Mouse (Mus musculus) stomach, embryonic 14.5 days (tissue): ENCODE measurements at regions not wholly inside any gene's neighbourhood (a gene's known extent, or its start where the extent isn't known, plus 50 kb on each side); places are given as distances from the start of the nearest gene placed in this dataset.

Experiments used
- ATAC-seq: fragments of 200-750 bp; cut with Nextera tagmentation; 2 replicates; pipeline ENCODE4 v1.8.0; 2017; ENCODE audit warnings: low read depth, moderate TSS enrichment; ENCODE audit not compliant: insufficient number of reproducible peaks, insufficient read depth, low FRiP score
- H3K27ac ChIP-seq: fragments of 300-500 bp; sonication (generic); 2 replicates; pipeline ENCODE4 v1.5.1; 2014; ENCODE audit warnings: mild to moderate bottlenecking, low read length, moderate library complexity, mixed read lengths
- H3K27me3 ChIP-seq: fragments of 300-500 bp; sonication (generic); 2 replicates; pipeline ENCODE4 v1.6.1; 2014; ENCODE audit warnings: low read length, control low read depth, mixed read lengths; ENCODE audit not compliant: control insufficient read depth, insufficient read depth
- H3K36me3 ChIP-seq: fragments of 300-500 bp; sonication (generic); 2 replicates; pipeline ENCODE4 v1.6.1; 2014; ENCODE audit warnings: mild to moderate bottlenecking, control low read depth, low read length, moderate library complexity, mixed read lengths; ENCODE audit not compliant: control insufficient read depth, insufficient read depth
- H3K4me1 ChIP-seq: fragments of 300-500 bp; sonication (generic); 2 replicates; pipeline ENCODE4 v1.6.1; 2014; ENCODE audit warnings: low read length, control low read depth, mixed read lengths; ENCODE audit not compliant: control insufficient read depth, insufficient read depth
- H3K4me2 ChIP-seq: fragments of 300-500 bp; sonication (generic); replicated peaks from 2 replicates; pipeline ENCODE4 v1.6.1; 2014; ENCODE audit warnings: low read depth, low read length, control low read depth
- H3K4me3 ChIP-seq: fragments of 300-500 bp; sonication (generic); 2 replicates; pipeline ENCODE4 v1.5.1; 2014; ENCODE audit warnings: low read depth, low read length, control low read depth
- H3K9ac ChIP-seq: fragments of 300-500 bp; sonication (generic); replicated peaks from 2 replicates; pipeline ENCODE4 v1.6.1; 2014; ENCODE audit warnings: low read depth, mild to moderate bottlenecking, control low read depth, low read length, moderate library complexity, mixed read lengths
- H3K9me3 ChIP-seq: fragments of 300-500 bp; sonication (generic); 2 replicates; pipeline ENCODE4 v1.6.1; 2016; ENCODE audit warnings: low read depth, low read length, control low read depth; ENCODE audit not compliant: control insufficient read depth
- WGBS: fragments of 180-500 bp; shearing (Covaris S2); extraction: QIAGEN DNeasy Blood & Tissue Kit; methylation state at CpG from one replicate; pipeline ENCODE4 v1.1.7; 2014; 5-methylcytosine and 5-hydroxymethylcytosine counted together

GRCm38 (mm10) chr6:100483084-100483810 is 187.7 kb downstream of the Shq1 start:
- H3K36me3 ChIP-seq, result no peaks in the 10 kb centered on the region
- WGBS, result 5% methylated on average over 14 of the region's 14 CpGs
- no peak overlapping the region for H3K9ac ChIP-seq
- H3K4me3 ChIP-seq, result no peak overlapping the region
- ATAC-seq, result no peak
- no peaks in the 10 kb centered on the region for H3K27me3 ChIP-seq
- H3K4me2 ChIP-seq, result peak overlapping the region; percentile 8; the same call in 1 of the 2 replicates
- H3K4me1 ChIP-seq, result peaks cover 9% of the 10 kb centered on the region; the same call in 1 of the 2 replicates
- peaks cover 9% of the 10 kb centered on the region; the same call in 1 of the 2 replicates for H3K9me3 ChIP-seq
- H3K27ac ChIP-seq, result no peak overlapping the region

- H3K4me2 ChIP-seq, result peak overlapping the region; percentile 8; the same call in 1 of the 2 replicates
These were observed 188.4 kb downstream of the Shq1 start for GRCm38 (mm10) chr6:100482572-100482971.

GRCm38 (mm10) chr6:100480525-100480924 is 190.4 kb downstream of the Shq1 start:
- no peak for ATAC-seq
- H3K9me3 ChIP-seq, result peaks cover 5% of the 10 kb centered on the region; the same call in 1 of the 2 replicates
- no peaks in the 10 kb centered on the region for H3K27me3 ChIP-seq
- 86% methylated on average over 3 of the region's 3 CpGs for WGBS
- peaks cover 9% of the 10 kb centered on the region; the same call in 1 of the 2 replicates for H3K4me1 ChIP-seq
- no peak overlapping the region for H3K4me2 ChIP-seq
- no peaks in the 10 kb centered on the region for H3K36me3 ChIP-seq
- H3K27ac ChIP-seq, result no peak overlapping the region
- no peak overlapping the region for H3K4me3 ChIP-seq
- no peak overlapping the region for H3K9ac ChIP-seq

More at GRCm38 (mm10) chr6:100482572-100482971, 188.4 kb downstream of the Shq1 start:
- H3K4me3 ChIP-seq, result no peak overlapping the region
- peaks cover 9% of the 10 kb centered on the region; the same call in 1 of the 2 replicates for H3K9me3 ChIP-seq
- no peaks in the 10 kb centered on the region for H3K27me3 ChIP-seq
- no peak overlapping the region for H3K9ac ChIP-seq
- H3K36me3 ChIP-seq, result no peaks in the 10 kb centered on the region
- H3K27ac ChIP-seq, result no peak overlapping the region
- H3K4me1 ChIP-seq, result peaks cover 9% of the 10 kb centered on the region; the same call in 1 of the 2 replicates
- ATAC-seq, result no peak
- WGBS, result 21% methylated on average over 7 of the region's 7 CpGs

GRCm38 (mm10) chr6:100479881-100480280 is 191.1 kb downstream of the Shq1 start:
- Histone ChIP-seq H3K4me2 (no peak overlapping the region), H3K27ac (no peak overlapping the region), H3K4me1 (peaks cover 9% of the 10 kb centered on the region; the same call in 1 of the 2 replicates), H3K9ac (no peak overlapping the region), H3K27me3 (no peaks in the 10 kb centered on the region), H3K4me3 (no peak overlapping the region), H3K36me3 (no peaks in the 10 kb centered on the region), H3K9me3 (no peaks in the 10 kb centered on the region)
- 47% methylated on average over 6 of the region's 6 CpGs for WGBS
- ATAC-seq, result no peak

- H3K27ac ChIP-seq, result no peak overlapping the region
- 85% methylated on average over 4 of the region's 4 CpGs for WGBS
- H3K4me3 ChIP-seq, result no peak overlapping the region
- H3K4me2 ChIP-seq, result no peak overlapping the region
- H3K4me1 ChIP-seq, result peaks cover 9% of the 10 kb centered on the region; the same call in 1 of the 2 replicates
- H3K9ac ChIP-seq, result no peak overlapping the region
- no peak for ATAC-seq
- H3K9me3 ChIP-seq, result no peaks in the 10 kb centered on the region
- no peaks in the 10 kb centered on the region for H3K27me3 ChIP-seq
- H3K36me3 ChIP-seq, result no peaks in the 10 kb centered on the region
These were observed 191.5 kb downstream of the Shq1 start for GRCm38 (mm10) chr6:100479455-100479854.

- H3K4me2 ChIP-seq, result no peak overlapping the region
- H3K36me3 ChIP-seq, result no peaks in the 10 kb centered on the region
- no peak overlapping the region for H3K9ac ChIP-seq
- no peak overlapping the region for H3K27ac ChIP-seq
- 69% methylated on average over 6 of the region's 6 CpGs for WGBS
- no peaks in the 10 kb centered on the region for H3K4me1 ChIP-seq
- ATAC-seq, result no peak
- H3K4me3 ChIP-seq, result no peak overlapping the region
- no peaks in the 10 kb centered on the region; the same call in 1 of the 2 replicates for H3K9me3 ChIP-seq
- H3K27me3 ChIP-seq, result no peaks in the 10 kb centered on the region
These were observed 189.5 kb upstream of the Rybp start for GRCm38 (mm10) chr6:100476550-100477366.

GRCm38 (mm10) chr6:100475341-100475955 is 188.2 kb upstream of the Rybp start:
- Histone ChIP-seq H3K4me2 (no peak overlapping the region), H3K9ac (no peak overlapping the region), H3K9me3 (no peaks in the 10 kb centered on the region; the same call in 1 of the 2 replicates), H3K4me1 (no peaks in the 10 kb centered on the region), H3K36me3 (no peaks in the 10 kb centered on the region), H3K4me3 (no peak overlapping the region), H3K27me3 (no peaks in the 10 kb centered on the region), H3K27ac (no peak overlapping the region)
- WGBS, result 81% methylated on average over 4 of the region's 4 CpGs
- no peak for ATAC-seq

- WGBS, result 77% methylated on average over 9 of the region's 9 CpGs
- no peak overlapping the region for H3K4me3 ChIP-seq
These were observed 187.0 kb upstream of the Rybp start for GRCm38 (mm10) chr6:100474326-100474725.

More at GRCm38 (mm10) chr6:100474326-100474725, 187.0 kb upstream of the Rybp start:
- no peaks in the 10 kb centered on the region for H3K27me3 ChIP-seq
- H3K9me3 ChIP-seq, result no peaks in the 10 kb centered on the region; the same call in 1 of the 2 replicates
- no peak overlapping the region for H3K4me2 ChIP-seq
- no peaks in the 10 kb centered on the region for H3K4me1 ChIP-seq
- H3K9ac ChIP-seq, result no peak overlapping the region
- H3K36me3 ChIP-seq, result no peaks in the 10 kb centered on the region
- no peak overlapping the region for H3K27ac ChIP-seq
- no peak for ATAC-seq
